Mouse (Mus musculus): ENCODE data around the gene Samd4b. TPM values are rescaled to one million over a fixed set of nuclear protein-coding genes. Genes with fewer than 3 reads are reported as not detected.
A peak's percentile ranks its signal among the peaks of the same experiment; 100 is the strongest.

Samd4b gene
- polyA plus RNA-seq, 1 experiment from 2014 or later = 29.5 TPM

DNA sequence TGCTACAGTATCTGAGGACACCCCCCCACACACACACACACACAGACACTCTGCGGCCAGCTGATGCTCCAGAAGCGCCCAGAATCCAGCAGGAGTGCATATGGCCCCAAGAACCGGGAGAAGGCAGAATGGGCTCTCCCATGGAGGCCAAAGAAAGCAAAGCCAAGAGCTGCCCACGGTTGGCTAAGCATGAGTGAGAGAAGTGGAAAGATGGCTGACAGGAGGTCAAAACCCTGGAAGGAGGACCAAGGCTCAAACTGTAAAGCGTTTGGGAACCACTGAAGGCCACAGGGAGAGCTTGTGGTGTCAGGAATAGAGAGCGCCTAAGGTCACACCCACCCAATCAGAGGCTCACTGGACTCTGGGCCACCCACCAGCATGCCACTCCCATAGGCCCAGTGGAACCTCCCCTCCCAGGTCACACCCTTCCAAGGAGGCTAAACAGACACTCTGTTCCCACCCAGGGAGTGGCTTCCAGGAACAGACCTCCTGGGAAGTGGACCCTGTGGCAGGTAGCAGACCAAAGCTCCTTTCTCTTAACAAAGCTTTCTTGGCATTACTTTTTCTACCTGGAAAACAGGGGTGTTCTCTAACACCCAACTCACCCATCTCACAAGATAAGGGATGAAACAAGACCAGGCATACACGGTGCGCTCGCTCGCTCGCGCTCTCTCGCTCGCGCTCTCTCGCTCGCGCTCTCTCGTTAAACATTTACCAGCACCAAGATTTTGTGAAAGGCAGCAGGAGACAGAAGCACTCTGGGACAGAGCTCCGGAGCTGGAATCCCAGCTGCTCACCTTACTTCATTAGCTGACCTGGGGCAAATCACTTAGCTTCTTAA, 1.3 kb downstream of the Samd4b start:
- ATAC-seq (ENCODE audit: low FRiP score, low TSS enrichment) (no peak), DNase-seq (peak; percentile 42)
- H3K27ac ChIP-seq (replicated peaks; ENCODE audit: low read depth, low read length) = peak overlapping the region; percentile 33; the same call in 1 of the 2 replicates
- H3K9me3 ChIP-seq (ENCODE audit: control insufficient read depth, low read length) = no peaks in the 10 kb centered on the region
- WGBS = 41% methylated on average over 20 of the region's 20 CpGs
- H3K36me3 ChIP-seq (ENCODE audit: control insufficient read depth, insufficient read depth, low read length) = no peaks in the 10 kb centered on the region
- H3K4me1 ChIP-seq (ENCODE audit: control insufficient read depth, insufficient read depth, low read length) = peaks cover 17% of the 10 kb centered on the region
- no peaks in the 10 kb centered on the region for H3K27me3 ChIP-seq (ENCODE audit: control insufficient read depth, insufficient read depth, low read length)
- H3K9ac ChIP-seq (replicated peaks; ENCODE audit: low read length) = peak overlapping the region; percentile 62
- peak overlapping the region; percentile 65 for H3K4me3 ChIP-seq (replicated peaks; ENCODE audit: low read depth, low read length)
- peak overlapping the region; percentile 90 for H3K4me2 ChIP-seq (ENCODE audit: low read length)

DNA sequence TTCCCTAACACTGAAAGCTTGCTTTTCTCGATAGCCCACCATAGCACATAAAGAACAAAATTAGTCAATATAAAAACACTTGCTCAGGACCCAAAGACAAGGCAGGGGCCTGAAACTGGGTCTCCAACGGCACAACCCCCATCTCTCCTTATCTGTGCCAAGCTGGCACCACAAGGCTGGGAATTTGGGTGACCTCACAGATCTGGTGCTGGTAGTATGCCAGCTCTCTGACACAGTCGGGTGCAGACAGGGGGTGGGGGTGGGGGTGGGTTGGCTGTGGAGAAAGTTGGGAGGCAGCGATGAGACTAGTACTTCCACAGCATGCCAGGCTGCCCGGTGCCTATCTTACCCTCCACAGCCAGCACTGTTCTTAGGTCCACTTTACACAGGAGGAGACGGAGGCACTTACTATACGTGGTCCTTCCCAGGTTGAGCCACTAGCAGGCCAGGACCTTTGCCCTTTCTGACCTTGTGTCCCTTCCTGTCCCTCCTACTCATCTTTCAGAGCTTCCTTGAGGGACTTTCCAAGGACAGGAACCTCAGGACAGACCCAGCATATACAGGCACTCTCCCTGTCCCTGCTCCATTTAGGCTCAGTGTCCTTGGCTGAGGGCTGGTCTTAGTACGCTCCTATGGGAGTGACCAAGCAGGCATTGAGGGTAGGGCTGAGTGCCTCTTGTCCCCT, 2.1 kb downstream of the Samd4b start:
- H3K4me2 ChIP-seq (ENCODE audit: low read length) = peak overlapping the region; percentile 90
- H3K4me3 ChIP-seq (replicated peaks; ENCODE audit: low read depth, low read length) = no peak overlapping the region
- H3K27me3 ChIP-seq (ENCODE audit: control insufficient read depth, insufficient read depth, low read length) = no peaks in the 10 kb centered on the region
- DNase-seq (no peak), ATAC-seq (ENCODE audit: low FRiP score, low TSS enrichment) (no peak)
- no peaks in the 10 kb centered on the region for H3K9me3 ChIP-seq (ENCODE audit: control insufficient read depth, low read length)
- no peaks in the 10 kb centered on the region for H3K36me3 ChIP-seq (ENCODE audit: control insufficient read depth, insufficient read depth, low read length)
- no peak overlapping the region for H3K9ac ChIP-seq (replicated peaks; ENCODE audit: low read length)
- WGBS = 77% methylated on average over 8 of the region's 8 CpGs
- H3K4me1 ChIP-seq (ENCODE audit: control insufficient read depth, insufficient read depth, low read length) = peaks cover 17% of the 10 kb centered on the region
- no peak overlapping the region for H3K27ac ChIP-seq (replicated peaks; ENCODE audit: low read depth, low read length)

- Histone ChIP-seq H3K27me3 (ENCODE audit: control insufficient read depth, insufficient read depth, low read length) (no peaks in the 10 kb centered on the region), H3K9ac (replicated peaks; ENCODE audit: low read length) (no peak overlapping the region), H3K36me3 (ENCODE audit: control insufficient read depth, insufficient read depth, low read length) (no peaks in the 10 kb centered on the region), H3K9me3 (ENCODE audit: control insufficient read depth, low read length) (no peaks in the 10 kb centered on the region), H3K4me3 (replicated peaks; ENCODE audit: low read depth, low read length) (no peak overlapping the region), H3K4me1 (ENCODE audit: control insufficient read depth, insufficient read depth, low read length) (peaks cover 17% of the 10 kb centered on the region), H3K4me2 (ENCODE audit: low read length) (no peak overlapping the region), H3K27ac (replicated peaks; ENCODE audit: low read depth, low read length) (no peak overlapping the region)
- 68% methylated on average over 14 of the region's 14 CpGs for WGBS
- DNase-seq (no peak), ATAC-seq (ENCODE audit: low FRiP score, low TSS enrichment) (no peak)
Observed at GRCm38 (mm10) chr7:28593206-28594111, 4.5 kb downstream of the Samd4b start.

DNA sequence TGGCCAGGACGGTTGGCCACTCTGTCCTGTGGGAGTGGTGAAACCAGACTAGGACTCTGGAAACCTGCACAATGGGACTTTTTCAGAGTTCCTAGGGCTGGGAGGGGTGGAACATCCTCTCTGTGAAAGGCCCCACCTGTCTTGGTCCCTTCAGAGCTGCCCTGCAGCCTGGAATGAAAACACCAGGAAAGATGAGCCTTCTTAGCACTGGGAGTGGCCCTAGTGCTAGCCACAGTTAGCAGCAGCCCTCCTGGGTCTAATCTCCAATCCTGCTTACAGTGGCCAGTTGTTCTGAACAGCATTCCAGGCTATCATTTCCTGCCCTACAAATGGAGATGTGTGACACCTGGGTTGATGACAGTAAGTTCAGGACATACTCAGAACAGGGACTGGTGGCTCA, 6.1 kb downstream of the Samd4b start:
- ATAC-seq (ENCODE audit: low FRiP score, low TSS enrichment) = no peak
- Histone ChIP-seq H3K27ac (replicated peaks; ENCODE audit: low read depth, low read length) (no peak overlapping the region), H3K27me3 (ENCODE audit: control insufficient read depth, insufficient read depth, low read length) (no peaks in the 10 kb centered on the region), H3K9me3 (ENCODE audit: control insufficient read depth, low read length) (no peaks in the 10 kb centered on the region), H3K4me1 (ENCODE audit: control insufficient read depth, insufficient read depth, low read length) (peaks cover 12% of the 10 kb centered on the region), H3K9ac (replicated peaks; ENCODE audit: low read length) (no peak overlapping the region), H3K36me3 (ENCODE audit: control insufficient read depth, insufficient read depth, low read length) (no peaks in the 10 kb centered on the region), H3K4me2 (ENCODE audit: low read length) (no peak overlapping the region), H3K4me3 (replicated peaks; ENCODE audit: low read depth, low read length) (no peak overlapping the region)
- WGBS = 76% methylated on average over 1 of the region's 1 CpGs
- no peak for DNase-seq

GRCm38 (mm10) chr7:28587644-28588043, 10.3 kb downstream of the Samd4b start:
- Histone ChIP-seq H3K4me2 (ENCODE audit: low read length) (no peak overlapping the region), H3K36me3 (ENCODE audit: control insufficient read depth, insufficient read depth, low read length) (no peaks in the 10 kb centered on the region), H3K4me1 (ENCODE audit: control insufficient read depth, insufficient read depth, low read length) (no peaks in the 10 kb centered on the region), H3K9me3 (ENCODE audit: control insufficient read depth, low read length) (no peaks in the 10 kb centered on the region), H3K9ac (replicated peaks; ENCODE audit: low read length) (no peak overlapping the region), H3K27me3 (ENCODE audit: control insufficient read depth, insufficient read depth, low read length) (no peaks in the 10 kb centered on the region), H3K27ac (replicated peaks; ENCODE audit: low read depth, low read length) (0 out of 2 replicates have a peak overlapping the region, but pooled peaks have one; percentile 5), H3K4me3 (replicated peaks; ENCODE audit: low read depth, low read length) (no peak overlapping the region)
- DNase-seq = no peak
- no peak for ATAC-seq (ENCODE audit: low FRiP score, low TSS enrichment)

- peak; percentile 35 for DNase-seq
- Histone ChIP-seq H3K27me3 (ENCODE audit: control insufficient read depth, insufficient read depth, low read length) (no peaks in the 10 kb centered on the region), H3K9ac (replicated peaks; ENCODE audit: low read length) (no peak overlapping the region), H3K4me1 (ENCODE audit: control insufficient read depth, insufficient read depth, low read length) (no peaks in the 10 kb centered on the region), H3K27ac (replicated peaks; ENCODE audit: low read depth, low read length) (0 out of 2 replicates have a peak overlapping the region, but pooled peaks have one; percentile 5), H3K4me3 (replicated peaks; ENCODE audit: low read depth, low read length) (no peak overlapping the region), H3K9me3 (ENCODE audit: control insufficient read depth, low read length) (no peaks in the 10 kb centered on the region), H3K36me3 (ENCODE audit: control insufficient read depth, insufficient read depth, low read length) (no peaks in the 10 kb centered on the region), H3K4me2 (ENCODE audit: low read length) (no peak overlapping the region)
- no peak for ATAC-seq (ENCODE audit: low FRiP score, low TSS enrichment)
- 58% methylated on average over 6 of the region's 6 CpGs for WGBS
Observed at GRCm38 (mm10) chr7:28586663-28587411, 11.1 kb downstream of the Samd4b start.

DNA sequence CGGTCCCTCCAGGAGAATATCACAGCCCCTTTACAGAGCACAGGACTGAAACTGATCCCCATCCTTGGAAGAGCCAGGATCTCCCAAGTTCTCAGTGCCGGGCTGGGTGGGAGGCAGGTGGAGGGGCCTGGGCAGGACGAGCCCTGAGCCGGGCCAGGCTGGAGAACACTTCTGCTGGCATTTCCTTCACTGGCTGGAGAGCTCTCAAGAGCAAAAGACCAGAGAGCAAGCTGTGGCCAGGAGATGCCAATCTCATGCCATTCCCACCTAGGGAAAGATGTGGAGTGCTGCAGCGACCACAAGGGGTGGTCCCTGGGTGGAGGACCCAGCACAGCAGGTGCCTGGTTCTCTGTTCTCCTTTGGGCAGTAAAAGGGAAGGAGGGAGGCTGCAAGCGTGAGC, 12.9 kb downstream of the Samd4b start:
- no peaks in the 10 kb centered on the region for H3K9me3 ChIP-seq (ENCODE audit: control insufficient read depth, low read length)
- no peak overlapping the region for H3K27ac ChIP-seq (replicated peaks; ENCODE audit: low read depth, low read length)
- H3K4me3 ChIP-seq (replicated peaks; ENCODE audit: low read depth, low read length) = no peak overlapping the region
- ATAC-seq (ENCODE audit: low FRiP score, low TSS enrichment) (no peak), DNase-seq (no peak)
- H3K4me2 ChIP-seq (ENCODE audit: low read length) = no peak overlapping the region
- H3K27me3 ChIP-seq (ENCODE audit: control insufficient read depth, insufficient read depth, low read length) = no peaks in the 10 kb centered on the region
- H3K36me3 ChIP-seq (ENCODE audit: control insufficient read depth, insufficient read depth, low read length) = no peaks in the 10 kb centered on the region
- H3K4me1 ChIP-seq (ENCODE audit: control insufficient read depth, insufficient read depth, low read length) = no peaks in the 10 kb centered on the region
- H3K9ac ChIP-seq (replicated peaks; ENCODE audit: low read length) = no peak overlapping the region
- WGBS = 89% methylated on average over 6 of the region's 6 CpGs

- DNase-seq (no peak), ATAC-seq (ENCODE audit: low FRiP score, low TSS enrichment) (no peak)
- Histone ChIP-seq H3K27me3 (ENCODE audit: control insufficient read depth, insufficient read depth, low read length) (no peaks in the 10 kb centered on the region), H3K9me3 (ENCODE audit: control insufficient read depth, low read length) (no peaks in the 10 kb centered on the region), H3K4me2 (ENCODE audit: low read length) (no peak overlapping the region), H3K27ac (replicated peaks; ENCODE audit: low read depth, low read length) (no peak overlapping the region), H3K4me3 (replicated peaks; ENCODE audit: low read depth, low read length) (no peak overlapping the region), H3K9ac (replicated peaks; ENCODE audit: low read length) (no peak overlapping the region), H3K36me3 (ENCODE audit: control insufficient read depth, insufficient read depth, low read length) (no peaks in the 10 kb centered on the region), H3K4me1 (ENCODE audit: control insufficient read depth, insufficient read depth, low read length) (no peaks in the 10 kb centered on the region)
- WGBS = 82% methylated on average over 4 of the region's 4 CpGs
Observed at GRCm38 (mm10) chr7:28584468-28584867, 13.5 kb downstream of the Samd4b start.
